Mouse (Mus musculus) frontal cortex, postnatal 10 days (tissue): ENCODE data around the gene Mlip.
"Not testable (repeated sequence)": the region's sequence is repeated elsewhere in the genome, so short reads cannot be mapped to it uniquely, and the experiment has no call there.

Experiments used
- DNase-seq, 2 experiments: peaks; one replicate each; pipeline ENCODE4 v3.0.0; 2022; ENCODE audit warnings: low spot score in 2 of 2, mixed read lengths in 1 of 2

Gene Mlip

GRCm38 (mm10) chr9:77198250-77198649 is 154.5 kb downstream of the Mlip start:
- DNase-seq: no peak

GRCm38 (mm10) chr9:77179486-77179885 is 173.3 kb downstream of the Mlip start:
- no peak for DNase-seq

GRCm38 (mm10) chr9:77175870-77176269 is 176.9 kb downstream of the Mlip start:
- no peak for DNase-seq

- no peak for DNase-seq
Observed at GRCm38 (mm10) chr9:77172044-77172443, 180.7 kb downstream of the Mlip start.

- no peak for DNase-seq
Observed at GRCm38 (mm10) chr9:77165877-77166276, 186.9 kb downstream of the Mlip start.

GRCm38 (mm10) chr9:77161764-77162163 is 191.0 kb downstream of the Mlip start:
- DNase-seq: no peak

GRCm38 (mm10) chr9:77160277-77160926 is 192.4 kb downstream of the Mlip start:
- no peak for DNase-seq

- no peak for DNase-seq
Observed at GRCm38 (mm10) chr9:77148518-77149257, 204.1 kb downstream of the Mlip start.

GRCm38 (mm10) chr9:77119735-77120134 is 233.0 kb downstream of the Mlip start:
- DNase-seq: no peak

GRCm38 (mm10) chr9:77096886-77097285 is 255.9 kb downstream of the Mlip start:
- no peak for DNase-seq

- DNase-seq: not testable (repeated sequence)
Observed at GRCm38 (mm10) chr9:77083221-77083620, 269.5 kb downstream of the Mlip start.

GRCm38 (mm10) chr9:77071676-77072075 is 281.1 kb downstream of the Mlip start:
- DNase-seq: no peak

- no peak for DNase-seq
Observed at GRCm38 (mm10) chr9:77056611-77057010, 296.2 kb downstream of the Mlip start.

- no peak for DNase-seq
Observed at GRCm38 (mm10) chr9:77054426-77055193, 298.2 kb downstream of the Mlip start.
